Mouse (Mus musculus) megakaryocyte, embryonic 14.5 days (primary cell): ENCODE data around the gene Gm20517.

Experiments
- FLI1 ChIP-seq: IDR thresholded peaks from 2 replicates; pipeline ENCODE4 v1.6.1; 2012; ENCODE audit warnings: low read length, inconsistent platforms, mixed read lengths
- GATA1 ChIP-seq: IDR thresholded peaks from 3 replicates; pipeline ENCODE4 v1.6.1; 2012; ENCODE audit warnings: mixed read lengths, low read length, inconsistent platforms, borderline replicate concordance

- TF ChIP-seq GATA1 = no peak
- no peak for TF ChIP-seq FLI1
Measured at GRCm38 (mm10) chr17:47593854-47594182, 17.6 kb upstream of the Gm20517 start.
